Mouse (Mus musculus) cerebellum, adult 18-20 months (tissue): Measurements from ENCODE around the gene Nrsn2.
A peak's percentile ranks its signal among the peaks of the same experiment; 100 is the strongest.
"Not testable (repeated sequence)": the region's sequence is repeated elsewhere in the genome, so short reads cannot be mapped to it uniquely, and the experiment has no call there.

ENCODE experiments used
- DNase-seq, 2 experiments: peaks; one replicate each; pipeline ENCODE4 v3.0.0; 2021

Nrsn2 gene

DNA sequence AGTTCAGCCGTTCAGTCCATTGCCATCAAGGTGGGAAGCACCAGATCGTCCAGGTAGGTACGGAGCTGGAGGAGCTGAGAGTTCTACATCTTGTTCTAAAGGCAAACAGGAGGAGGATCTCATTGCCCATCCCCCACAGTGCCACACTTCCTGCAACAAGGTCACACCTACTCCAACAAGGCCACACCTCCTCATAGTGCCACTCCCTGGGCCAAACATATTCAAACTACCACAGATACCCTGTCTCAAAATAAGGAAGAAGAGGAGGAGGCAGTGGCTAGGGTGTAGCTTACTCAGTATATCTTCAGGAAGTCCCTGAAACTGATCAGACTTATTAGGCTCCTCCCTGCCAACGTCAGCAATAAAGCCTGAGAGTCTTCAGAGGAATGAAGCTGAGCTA lies 7.8 kb upstream of the Nrsn2 start:
- no peak for DNase-seq

DNA sequence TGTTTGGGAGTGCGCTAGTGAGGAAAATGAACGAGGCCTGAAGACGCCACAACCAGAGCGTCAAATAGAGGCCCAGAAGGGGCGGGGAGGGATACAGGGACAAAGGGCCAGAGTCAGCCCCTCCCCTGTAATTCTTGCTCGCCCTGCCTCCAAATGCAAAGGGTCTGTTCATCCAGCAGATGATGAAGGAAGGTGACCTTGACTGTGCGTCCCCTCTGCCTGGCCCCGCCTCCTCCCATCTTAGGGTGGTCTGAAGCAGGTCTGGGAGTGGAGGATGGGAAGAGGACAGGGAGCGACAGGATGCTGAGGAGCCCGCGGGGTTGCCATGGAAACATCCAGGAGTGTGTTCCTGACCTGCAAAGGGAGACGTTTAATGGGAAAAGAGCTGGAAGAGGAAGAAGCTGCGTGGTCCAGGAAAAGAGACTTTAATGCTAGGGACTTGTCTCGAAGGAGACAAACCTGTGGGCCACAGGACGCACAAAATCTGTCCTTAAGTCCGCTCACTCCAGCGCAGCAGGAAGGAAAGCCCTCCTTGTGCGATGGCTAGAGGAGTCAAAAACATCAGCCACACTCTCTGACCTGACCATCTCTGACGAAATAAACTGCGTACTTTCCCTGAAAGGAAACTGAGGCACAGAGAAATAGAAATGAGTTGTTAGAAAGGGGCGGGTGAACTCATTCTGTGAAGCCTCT lies 640 bp downstream of the Nrsn2 start:
- no peak for DNase-seq

DNA sequence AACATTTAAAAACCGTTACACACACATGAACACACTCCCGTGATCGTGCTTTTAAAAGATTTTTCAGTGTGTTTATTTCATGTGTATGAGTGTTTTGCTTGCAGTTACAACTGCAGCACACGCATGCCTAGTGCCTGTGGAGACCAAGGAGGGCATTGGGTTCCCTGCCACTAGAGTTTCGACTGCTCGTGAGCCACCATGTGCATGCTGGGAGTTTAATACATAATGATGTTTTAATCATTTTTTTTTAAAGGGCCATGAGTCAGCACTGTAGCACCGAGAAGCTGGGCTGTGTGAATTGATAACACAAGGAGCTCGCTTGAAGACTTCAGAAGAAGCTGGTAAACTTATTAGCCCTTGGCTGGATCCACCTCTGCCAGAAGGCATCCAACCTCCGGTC lies 2.9 kb downstream of the Nrsn2 start:
- no peak for DNase-seq

GRCm38 (mm10) chr2:152372661-152373060 lies 3.8 kb downstream of the Nrsn2 start:
- no peak for DNase-seq

- DNase-seq, result no peak
These were observed 4.3 kb downstream of the Nrsn2 start for GRCm38 (mm10) chr2:152372104-152372503.

DNA sequence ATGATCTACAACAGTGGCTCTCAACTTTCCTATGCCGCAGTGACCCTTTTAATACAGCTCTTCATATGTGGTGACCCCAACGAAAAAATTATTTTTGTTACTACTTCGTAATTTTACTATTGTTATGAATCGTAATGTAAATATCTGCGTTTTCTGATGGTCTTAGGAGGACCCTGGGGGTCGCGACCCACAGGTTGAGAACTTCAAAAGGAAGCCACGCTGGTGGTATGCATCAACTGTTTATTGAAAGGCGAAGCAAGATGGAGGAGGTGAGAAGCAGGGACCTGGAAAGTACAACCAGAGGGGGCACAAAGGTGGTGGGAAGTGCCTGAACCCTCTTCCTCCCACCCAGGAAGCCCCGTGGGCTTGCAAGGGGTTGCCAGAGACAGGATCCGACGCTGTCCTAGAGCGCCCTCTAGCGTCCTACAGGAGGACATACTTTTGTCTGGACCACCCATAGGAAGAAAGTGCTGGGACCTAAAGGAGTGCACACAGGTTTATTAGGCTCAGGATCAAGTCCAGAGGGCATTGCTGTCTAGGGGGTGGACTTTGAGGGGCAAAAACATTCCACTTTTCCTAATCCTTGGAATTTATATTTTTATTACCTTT lies 7.8 kb downstream of the Nrsn2 start:
- peak; percentile 48 to 62 for DNase-seq

GRCm38 (mm10) chr2:152367917-152368316 lies 8.5 kb downstream of the Nrsn2 start:
- DNase-seq, result no peak

- DNase-seq, result peak; percentile 70 to 72
These were observed 12.9 kb downstream of the Nrsn2 start for GRCm38 (mm10) chr2:152363245-152364147.

DNA sequence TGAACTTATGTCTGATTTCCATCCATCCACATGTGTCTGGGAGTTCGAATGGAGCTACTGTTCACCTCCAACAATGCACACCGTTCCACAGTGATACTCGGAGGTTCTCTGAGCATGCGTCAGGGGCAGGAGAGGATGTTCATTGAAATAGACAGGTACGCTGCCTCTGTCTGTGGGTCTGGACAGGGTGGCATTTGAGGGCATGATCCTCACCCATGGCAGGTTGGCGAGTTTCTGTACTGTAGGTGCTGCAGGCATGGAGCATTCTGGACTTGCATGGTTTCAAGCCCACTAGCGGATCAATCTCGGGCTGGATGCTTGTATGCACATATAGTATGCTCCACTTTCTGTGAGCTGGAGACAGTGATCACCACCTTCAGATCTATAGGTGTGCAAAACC lies 15.2 kb downstream of the Nrsn2 start:
- DNase-seq, result no peak

DNA sequence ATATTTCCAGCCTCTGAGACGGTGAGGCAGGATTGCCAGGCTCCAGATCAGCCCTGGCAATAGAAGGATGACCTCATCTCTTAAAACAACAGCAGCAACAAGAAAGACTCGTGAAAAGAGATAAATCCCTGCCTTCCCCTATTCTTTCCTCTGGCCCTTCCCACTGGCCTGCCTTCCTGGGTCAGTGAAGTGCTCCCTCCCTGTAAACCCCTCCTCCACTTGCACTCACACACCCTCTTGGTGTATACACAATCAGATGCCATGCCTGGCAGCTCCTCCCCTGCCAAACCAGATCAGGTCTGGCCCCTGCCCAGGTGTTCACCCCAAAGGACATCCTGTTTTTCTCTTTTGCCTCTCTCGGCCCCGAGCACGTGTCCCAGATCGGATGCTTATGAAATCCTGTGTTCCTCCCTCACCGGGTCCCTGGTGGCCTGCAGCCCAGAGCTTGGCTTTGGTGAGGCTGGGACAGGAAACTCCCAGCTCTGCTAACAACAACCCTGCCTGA lies 16.1 kb downstream of the Nrsn2 start:
- no peak for DNase-seq

DNA sequence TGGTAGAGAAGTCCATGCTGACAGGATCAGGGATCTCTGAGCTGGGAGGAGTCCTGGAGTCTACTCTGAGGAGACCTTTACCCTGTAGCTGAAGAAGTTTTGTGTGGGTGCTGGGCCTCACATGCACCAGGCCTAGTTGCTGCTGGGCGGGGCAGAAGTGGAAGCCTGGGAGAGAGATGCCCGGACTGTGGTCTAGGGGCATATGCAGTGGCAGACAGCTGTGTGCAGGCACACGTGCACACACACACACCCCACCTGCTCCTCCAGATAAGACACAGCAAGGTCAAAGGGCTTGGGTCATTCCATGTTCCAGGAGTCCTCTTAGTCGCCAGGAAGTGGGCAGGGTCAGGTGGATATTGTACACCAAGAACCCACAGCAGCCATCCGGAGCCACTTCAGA lies 16.8 kb downstream of the Nrsn2 start:
- no peak for DNase-seq

- not testable (repeated sequence) for DNase-seq
These were observed 17.5 kb downstream of the Nrsn2 start for GRCm38 (mm10) chr2:152358977-152359376.

DNA sequence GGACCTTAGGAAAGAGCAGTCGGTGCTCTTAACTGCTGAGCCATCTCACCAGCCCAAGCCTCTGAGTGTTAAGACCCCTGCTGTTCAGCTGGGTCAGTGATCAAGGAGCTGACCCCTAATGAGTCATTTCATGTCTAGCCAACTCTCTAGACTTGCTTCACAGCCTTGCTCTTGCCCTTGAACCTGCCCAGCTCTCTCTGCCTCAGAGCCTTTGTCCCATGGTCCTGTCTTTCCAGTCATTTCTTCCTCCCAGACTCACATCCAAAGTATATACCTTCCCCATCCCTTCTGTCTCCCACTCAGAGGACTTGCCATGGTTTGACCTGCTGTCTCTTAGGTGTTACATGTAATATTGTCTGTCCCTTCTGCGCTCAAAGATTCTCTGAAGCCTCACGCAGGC lies 19.2 kb downstream of the Nrsn2 start:
- DNase-seq, result no peak

GRCm38 (mm10) chr2:152349842-152350540 lies 26.4 kb downstream of the Nrsn2 start:
- no peak for DNase-seq

GRCm38 (mm10) chr2:152349205-152349604 lies 27.2 kb downstream of the Nrsn2 start:
- DNase-seq, result no peak

GRCm38 (mm10) chr2:152347722-152348121 lies 28.7 kb downstream of the Nrsn2 start:
- DNase-seq, result no peak

GRCm38 (mm10) chr2:152346776-152347465 lies 29.5 kb downstream of the Nrsn2 start:
- DNase-seq, result no peak

GRCm38 (mm10) chr2:152345393-152345792 lies 31.0 kb downstream of the Nrsn2 start:
- no peak for DNase-seq

DNA sequence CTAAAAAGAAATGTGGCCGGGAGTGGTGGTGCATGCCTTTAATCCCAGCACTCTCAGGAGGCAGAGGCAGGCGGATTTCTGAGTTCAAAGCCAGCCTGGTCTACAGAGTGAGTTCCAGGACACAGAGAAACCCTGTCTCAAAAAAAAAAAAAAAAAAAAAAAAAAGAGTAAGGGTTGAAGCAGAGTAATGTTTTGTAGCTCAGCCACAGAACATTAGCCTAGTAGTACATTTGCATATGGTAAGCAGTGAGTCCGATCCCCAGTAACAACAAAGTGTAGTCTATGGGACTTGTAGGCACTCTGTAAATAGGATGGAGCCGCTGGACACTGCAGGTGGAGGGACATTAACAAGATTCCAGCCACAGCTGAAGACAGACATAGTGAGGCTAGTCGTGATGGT lies 31.5 kb downstream of the Nrsn2 start:
- DNase-seq, result no peak

DNA sequence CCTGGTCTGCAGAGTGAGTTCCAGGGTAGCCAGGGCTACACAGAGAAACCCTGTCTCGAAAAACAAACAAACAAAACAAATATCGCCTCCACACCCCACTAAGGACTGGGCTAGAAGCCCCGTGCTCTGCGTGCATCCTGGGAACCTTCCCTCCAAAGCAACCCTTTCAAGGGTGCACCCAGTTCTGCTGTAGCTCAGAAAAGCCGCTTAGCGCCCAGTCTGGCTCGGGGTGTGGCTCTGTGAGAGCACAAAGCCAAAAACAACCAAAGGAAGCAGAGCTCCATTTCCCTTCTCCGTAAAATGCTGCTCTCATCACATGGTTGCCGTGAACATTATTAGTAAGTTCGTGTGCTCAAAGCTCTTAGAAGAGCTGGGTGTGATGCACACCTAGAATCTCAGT lies 32.1 kb downstream of the Nrsn2 start:
- DNase-seq, result no peak

DNA sequence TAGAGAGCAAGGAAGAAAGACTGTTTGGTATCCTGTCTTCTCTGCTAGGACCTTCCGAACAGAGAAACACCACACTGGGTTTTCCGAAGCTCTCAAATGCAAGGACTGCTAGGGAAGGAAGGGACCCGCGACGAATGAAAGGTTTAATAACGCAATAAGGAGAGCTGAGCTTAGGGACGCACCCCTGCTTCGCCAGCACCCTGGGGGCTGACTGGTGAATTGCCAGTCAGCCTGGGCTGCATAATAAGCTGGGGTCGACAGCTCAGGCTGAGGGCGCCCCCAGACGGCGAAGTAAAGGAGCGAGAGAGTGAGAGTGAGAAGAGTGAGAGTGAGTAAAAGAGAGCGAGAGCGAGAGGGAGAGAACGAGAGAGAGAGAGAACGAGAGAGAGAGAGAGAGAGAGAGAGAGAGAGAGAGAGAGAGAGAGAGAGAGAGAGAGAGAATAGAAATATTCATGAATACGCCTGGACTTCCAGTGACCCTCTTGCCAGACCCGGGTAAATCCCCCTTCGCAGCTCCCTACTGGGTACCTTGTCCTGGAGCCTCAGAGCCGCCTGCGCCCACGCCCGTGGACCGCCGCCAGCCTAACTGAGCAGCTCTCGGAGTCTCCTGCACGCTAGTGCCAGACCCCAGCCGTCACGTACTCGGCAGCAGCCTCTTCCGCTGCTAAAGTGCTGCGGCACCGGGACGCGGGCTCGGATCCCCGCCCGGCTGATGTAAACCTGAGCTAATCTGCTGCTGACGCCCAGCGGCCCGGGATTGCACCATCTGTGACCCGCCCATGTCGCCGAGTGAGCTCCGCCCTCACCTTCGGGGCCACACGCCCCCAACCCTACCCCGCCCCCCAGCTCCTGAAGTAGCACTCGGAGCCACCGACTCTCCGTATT lies 32.9 kb downstream of the Nrsn2 start, which contains the start of gene Trib3:
Gene Trib3, minus strand, starts transcription at position 704 of the 885 bp plus-strand sequence.
- peak; percentile 82 to 84 for DNase-seq
